Mouse (Mus musculus): ENCODE data around the gene Adcy6. TPM values are rescaled to one million over a fixed set of nuclear protein-coding genes. Genes with fewer than 3 reads are reported as not detected.

The Adcy6 gene
- 10.2 and 11.6 TPM in 2 replicates for polyA plus RNA-seq (2014; fragmentation: Nextera tagmentation; extraction: Ambion mirVana)

DNA sequence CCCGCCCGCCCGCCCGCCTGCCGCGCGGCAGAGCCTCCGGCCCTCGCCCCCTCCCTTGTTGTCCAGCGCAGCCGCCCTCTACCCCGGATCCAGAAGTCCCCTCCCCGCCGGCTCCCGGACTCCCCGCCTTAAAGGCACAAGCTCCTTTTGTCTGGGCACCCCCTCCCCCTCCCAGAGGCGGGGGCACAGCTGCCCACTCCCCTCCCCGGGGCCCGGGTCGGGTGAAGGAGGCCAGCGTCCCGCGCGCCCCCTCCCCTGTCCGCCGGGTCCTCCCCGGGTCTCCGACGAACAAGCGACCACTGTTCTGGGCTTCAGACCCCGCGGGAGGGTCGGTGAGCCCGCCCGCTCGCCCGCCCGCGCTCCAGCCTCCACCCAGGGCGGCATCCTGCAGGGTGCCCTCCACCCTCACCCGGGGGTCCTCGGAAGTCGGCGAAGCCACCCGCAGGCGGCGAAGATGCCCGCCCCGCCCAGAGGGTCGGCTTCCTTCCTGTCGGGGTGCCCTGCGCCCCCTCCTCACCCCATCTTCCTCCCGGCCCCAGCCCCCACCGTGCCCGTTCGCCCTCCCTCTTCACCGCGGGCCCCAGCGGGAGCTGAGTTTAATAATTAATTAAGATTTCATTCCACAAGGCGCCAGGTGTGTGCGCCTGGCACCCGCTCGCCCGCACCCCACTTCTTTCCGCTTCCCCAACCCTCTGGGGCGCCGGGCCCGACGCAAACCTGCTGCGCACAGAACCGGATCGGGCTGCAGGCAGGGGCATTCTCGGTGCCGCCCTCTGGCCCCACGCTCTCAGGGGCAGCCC lies at the start of gene Adcy6:
Adcy6 (minus strand) TSS at position 746 of the 800 bp plus-strand sequence.
- peak; percentile 87 for ATAC-seq (ENCODE audit: low read depth)
- peak within 1 kb of the TSS; percentile 88 for H3K9ac ChIP-seq (replicated peaks; ENCODE audit: low read depth, low read length)
- WGBS, result under 1% methylated on average over 48 of the region's 75 CpGs
- peak within 1 kb of the TSS; percentile 68 for H3K4me3 ChIP-seq (ENCODE audit: low read depth, low read length)
- H3K36me3 ChIP-seq (ENCODE audit: control insufficient read depth, insufficient read depth, low read length), result no peaks in the 10 kb centered on the region
- peak within 1 kb of the TSS; percentile 84 for H3K27ac ChIP-seq (ENCODE audit: low read depth, low read length)
- no peaks in the 10 kb centered on the region for H3K27me3 ChIP-seq (ENCODE audit: control insufficient read depth, insufficient read depth, low read length)
- H3K4me1 ChIP-seq (ENCODE audit: control insufficient read depth, insufficient read depth, low read length), result peaks cover 23% of the 10 kb centered on the region
- peak within 1 kb of the TSS; percentile 83 for H3K4me2 ChIP-seq (ENCODE audit: low read depth, low read length)
- no peaks in the 10 kb centered on the region for H3K9me3 ChIP-seq (ENCODE audit: control insufficient read depth, low read length)

DNA sequence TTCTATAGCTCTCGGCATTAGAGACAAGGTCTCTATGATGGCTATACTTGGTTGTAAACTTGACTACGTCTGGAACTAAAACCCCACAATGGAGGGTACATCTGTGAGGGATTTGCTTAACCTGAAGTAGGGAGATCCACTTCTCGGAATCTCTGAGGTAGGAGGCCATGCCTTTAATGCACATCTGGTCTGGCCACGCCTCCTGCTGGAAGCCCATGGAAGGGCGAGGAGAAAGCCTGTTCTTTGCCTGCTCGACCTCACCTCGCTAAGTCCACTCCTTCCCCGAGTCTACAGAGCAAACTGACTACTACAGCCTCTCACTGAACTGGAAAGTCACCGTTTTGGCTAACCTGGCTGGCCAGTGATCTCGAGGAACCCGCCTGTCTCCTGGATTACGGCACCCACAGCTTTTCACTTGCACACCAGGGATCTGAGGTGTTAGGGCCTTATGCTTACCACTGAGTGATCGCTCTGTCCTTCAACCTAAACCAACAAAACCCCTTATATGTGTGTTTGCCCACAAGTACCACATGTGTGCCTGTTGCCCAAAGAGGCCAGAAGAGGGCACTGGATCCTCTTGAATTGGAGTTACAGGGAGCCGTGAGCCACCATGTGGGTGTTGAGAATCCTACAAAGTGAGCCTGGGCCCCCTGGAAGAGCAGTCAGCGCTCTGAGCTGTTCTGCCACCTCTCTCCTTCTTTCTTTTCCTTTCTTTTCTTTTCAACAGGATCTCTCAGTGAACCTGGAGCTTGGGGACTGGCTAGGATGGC lies 47.3 kb upstream of the Adcy6 start:
- Histone ChIP-seq H3K4me3 (ENCODE audit: low read depth, low read length) (no peak overlapping the region), H3K4me2 (ENCODE audit: low read depth, low read length) (no peak overlapping the region), H3K36me3 (ENCODE audit: control insufficient read depth, insufficient read depth, low read length) (peaks cover 41% of the 10 kb centered on the region), H3K27me3 (ENCODE audit: control insufficient read depth, insufficient read depth, low read length) (no peaks in the 10 kb centered on the region), H3K27ac (ENCODE audit: low read depth, low read length) (no peak overlapping the region), H3K9ac (replicated peaks; ENCODE audit: low read depth, low read length) (no peak overlapping the region), H3K9me3 (ENCODE audit: control insufficient read depth, low read length) (no peaks in the 10 kb centered on the region), H3K4me1 (ENCODE audit: control insufficient read depth, insufficient read depth, low read length) (peaks cover 5% of the 10 kb centered on the region; the same call in 1 of the 2 replicates)
- 87% methylated on average over 15 of the region's 15 CpGs for WGBS
- no peak for ATAC-seq (ENCODE audit: low read depth)

DNA sequence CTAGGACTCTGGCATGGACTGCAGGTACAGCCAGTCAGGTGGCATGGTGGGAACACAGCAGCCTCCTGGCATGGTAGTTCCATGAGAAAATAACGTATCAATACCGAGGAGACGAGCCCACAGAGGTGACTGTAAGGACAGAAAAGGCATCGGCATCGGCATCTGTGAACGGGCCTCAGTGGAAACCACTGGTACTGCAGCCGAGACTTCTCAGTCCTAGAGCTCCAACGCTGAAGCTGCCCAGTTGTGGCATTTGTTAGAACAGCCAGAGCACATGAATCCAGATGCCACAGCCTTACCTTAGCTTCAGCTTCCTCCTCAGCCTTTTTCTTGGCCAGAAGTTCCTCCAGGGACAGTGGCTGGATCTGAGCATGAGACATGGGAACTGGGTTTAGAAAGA lies 42.3 kb upstream of the Adcy6 start:
- Histone ChIP-seq H3K4me3 (ENCODE audit: low read depth, low read length) (no peak overlapping the region), H3K4me2 (ENCODE audit: low read depth, low read length) (no peak overlapping the region), H3K36me3 (ENCODE audit: control insufficient read depth, insufficient read depth, low read length) (peaks cover 75% of the 10 kb centered on the region), H3K4me1 (ENCODE audit: control insufficient read depth, insufficient read depth, low read length) (no peaks in the 10 kb centered on the region), H3K27me3 (ENCODE audit: control insufficient read depth, insufficient read depth, low read length) (no peaks in the 10 kb centered on the region), H3K9ac (replicated peaks; ENCODE audit: low read depth, low read length) (no peak overlapping the region), H3K9me3 (ENCODE audit: control insufficient read depth, low read length) (no peaks in the 10 kb centered on the region), H3K27ac (ENCODE audit: low read depth, low read length) (no peak overlapping the region)
- ATAC-seq (ENCODE audit: low read depth), result no peak
- 94% methylated on average over 8 of the region's 8 CpGs for WGBS

DNA sequence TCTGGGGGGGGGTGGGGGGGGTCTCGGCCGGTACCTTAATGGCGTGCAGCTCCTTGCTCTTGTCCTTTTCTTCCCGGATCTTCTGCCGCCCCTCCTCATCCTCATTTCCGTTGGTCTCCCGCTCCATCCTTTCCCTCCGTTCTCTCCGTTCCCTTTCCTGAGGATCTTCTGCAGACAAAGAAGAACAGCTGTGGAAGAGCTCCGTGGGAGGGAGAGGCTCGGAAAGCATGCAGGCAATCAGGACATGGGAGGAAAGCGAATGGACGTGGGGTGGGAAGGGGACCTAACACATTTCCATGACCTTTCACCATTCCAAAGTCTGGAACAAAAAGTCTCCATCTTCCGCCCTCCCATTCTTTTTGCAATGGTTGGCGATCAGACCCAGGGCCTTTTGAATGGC lies 41.6 kb upstream of the Adcy6 start:
- ATAC-seq (ENCODE audit: low read depth), result no peak
- Histone ChIP-seq H3K27ac (ENCODE audit: low read depth, low read length) (no peak overlapping the region), H3K4me3 (ENCODE audit: low read depth, low read length) (no peak overlapping the region), H3K4me2 (ENCODE audit: low read depth, low read length) (no peak overlapping the region), H3K27me3 (ENCODE audit: control insufficient read depth, insufficient read depth, low read length) (no peaks in the 10 kb centered on the region), H3K36me3 (ENCODE audit: control insufficient read depth, insufficient read depth, low read length) (peaks cover 73% of the 10 kb centered on the region), H3K9ac (replicated peaks; ENCODE audit: low read depth, low read length) (no peak overlapping the region), H3K9me3 (ENCODE audit: control insufficient read depth, low read length) (no peaks in the 10 kb centered on the region), H3K4me1 (ENCODE audit: control insufficient read depth, insufficient read depth, low read length) (no peaks in the 10 kb centered on the region)
- WGBS, result 96% methylated on average over 15 of the region's 15 CpGs

DNA sequence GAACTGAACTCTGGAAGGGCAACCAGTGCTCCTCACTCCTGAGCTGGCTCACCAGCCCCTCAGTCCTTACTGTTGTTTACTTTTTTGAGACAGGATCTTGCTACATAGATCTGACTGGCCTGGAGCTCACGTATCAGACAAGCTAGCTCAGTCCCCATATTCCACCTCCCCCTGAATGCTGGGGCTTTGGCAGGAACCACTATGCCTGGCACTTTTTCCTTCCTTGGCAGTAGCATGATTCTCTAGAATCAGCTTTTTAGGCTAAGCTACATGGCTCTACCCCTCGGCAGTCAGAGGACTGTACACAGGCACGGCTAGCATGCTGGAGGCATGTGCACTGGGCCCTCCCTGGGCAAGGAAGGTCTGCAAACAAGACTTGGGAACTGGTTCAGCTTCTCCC lies 38.2 kb upstream of the Adcy6 start:
- Histone ChIP-seq H3K9ac (replicated peaks; ENCODE audit: low read depth, low read length) (no peak overlapping the region), H3K36me3 (ENCODE audit: control insufficient read depth, insufficient read depth, low read length) (peaks cover 89% of the 10 kb centered on the region), H3K9me3 (ENCODE audit: control insufficient read depth, low read length) (no peaks in the 10 kb centered on the region), H3K27me3 (ENCODE audit: control insufficient read depth, insufficient read depth, low read length) (no peaks in the 10 kb centered on the region), H3K4me2 (ENCODE audit: low read depth, low read length) (no peak overlapping the region), H3K4me3 (ENCODE audit: low read depth, low read length) (no peak overlapping the region), H3K27ac (ENCODE audit: low read depth, low read length) (no peak overlapping the region), H3K4me1 (ENCODE audit: control insufficient read depth, insufficient read depth, low read length) (no peaks in the 10 kb centered on the region)
- WGBS, result 99% methylated on average over 3 of the region's 3 CpGs
- ATAC-seq (ENCODE audit: low read depth), result no peak

DNA sequence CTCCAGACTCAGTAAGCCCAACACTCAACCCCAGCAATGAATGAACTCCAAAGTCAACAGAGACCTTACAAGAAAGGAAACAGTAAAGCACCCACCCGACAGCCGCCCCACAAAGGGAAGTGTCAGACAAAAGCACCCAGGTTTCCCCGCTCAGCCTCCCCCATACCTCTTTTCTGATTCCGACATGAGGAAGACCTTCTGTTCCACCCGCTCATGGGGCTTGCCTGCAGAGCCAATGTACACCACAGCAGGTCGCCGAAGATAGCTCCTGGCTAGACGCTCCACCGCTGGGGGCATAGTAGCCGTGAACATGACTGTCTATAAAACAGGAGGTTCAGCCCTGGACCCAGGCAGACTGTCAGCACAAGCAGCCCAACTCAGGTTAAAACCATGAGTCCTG lies 37.4 kb upstream of the Adcy6 start:
- Histone ChIP-seq H3K9ac (replicated peaks; ENCODE audit: low read depth, low read length) (no peak overlapping the region), H3K4me1 (ENCODE audit: control insufficient read depth, insufficient read depth, low read length) (no peaks in the 10 kb centered on the region), H3K27me3 (ENCODE audit: control insufficient read depth, insufficient read depth, low read length) (no peaks in the 10 kb centered on the region), H3K27ac (ENCODE audit: low read depth, low read length) (no peak overlapping the region), H3K4me2 (ENCODE audit: low read depth, low read length) (no peak overlapping the region), H3K9me3 (ENCODE audit: control insufficient read depth, low read length) (no peaks in the 10 kb centered on the region), H3K36me3 (ENCODE audit: control insufficient read depth, insufficient read depth, low read length) (peaks cover 89% of the 10 kb centered on the region), H3K4me3 (ENCODE audit: low read depth, low read length) (no peak overlapping the region)
- whole genome bisulfite sequencing, result 90% methylated on average over 10 of the region's 10 CpGs
- ATAC-seq (ENCODE audit: low read depth), result no peak

DNA sequence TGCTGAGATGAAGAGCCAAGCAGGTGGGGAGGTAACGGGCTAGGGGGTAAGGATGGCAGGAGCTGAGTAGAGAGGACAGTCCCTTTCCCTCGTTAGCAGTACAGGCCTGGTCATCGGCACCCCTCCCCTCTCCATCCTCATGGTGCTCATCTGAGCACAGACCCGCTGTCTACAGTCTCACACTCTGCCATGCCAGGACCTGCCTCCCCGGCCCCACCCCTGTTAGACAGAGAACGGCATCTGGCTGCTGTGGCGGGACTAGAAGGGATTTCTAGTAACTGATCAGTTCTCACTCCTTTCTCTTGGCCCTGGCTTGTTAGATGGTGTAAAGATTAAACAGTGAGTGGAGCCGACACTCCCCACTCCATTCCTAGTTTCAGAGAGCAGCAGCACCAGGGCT lies 36.9 kb upstream of the Adcy6 start:
- Histone ChIP-seq H3K36me3 (ENCODE audit: control insufficient read depth, insufficient read depth, low read length) (peaks cover 89% of the 10 kb centered on the region), H3K4me1 (ENCODE audit: control insufficient read depth, insufficient read depth, low read length) (no peaks in the 10 kb centered on the region), H3K4me3 (ENCODE audit: low read depth, low read length) (no peak overlapping the region), H3K9ac (replicated peaks; ENCODE audit: low read depth, low read length) (no peak overlapping the region), H3K27ac (ENCODE audit: low read depth, low read length) (no peak overlapping the region), H3K27me3 (ENCODE audit: control insufficient read depth, insufficient read depth, low read length) (no peaks in the 10 kb centered on the region), H3K9me3 (ENCODE audit: control insufficient read depth, low read length) (no peaks in the 10 kb centered on the region), H3K4me2 (ENCODE audit: low read depth, low read length) (no peak overlapping the region)
- 89% methylated on average over 8 of the region's 8 CpGs for WGBS
- no peak for ATAC-seq (ENCODE audit: low read depth)

DNA sequence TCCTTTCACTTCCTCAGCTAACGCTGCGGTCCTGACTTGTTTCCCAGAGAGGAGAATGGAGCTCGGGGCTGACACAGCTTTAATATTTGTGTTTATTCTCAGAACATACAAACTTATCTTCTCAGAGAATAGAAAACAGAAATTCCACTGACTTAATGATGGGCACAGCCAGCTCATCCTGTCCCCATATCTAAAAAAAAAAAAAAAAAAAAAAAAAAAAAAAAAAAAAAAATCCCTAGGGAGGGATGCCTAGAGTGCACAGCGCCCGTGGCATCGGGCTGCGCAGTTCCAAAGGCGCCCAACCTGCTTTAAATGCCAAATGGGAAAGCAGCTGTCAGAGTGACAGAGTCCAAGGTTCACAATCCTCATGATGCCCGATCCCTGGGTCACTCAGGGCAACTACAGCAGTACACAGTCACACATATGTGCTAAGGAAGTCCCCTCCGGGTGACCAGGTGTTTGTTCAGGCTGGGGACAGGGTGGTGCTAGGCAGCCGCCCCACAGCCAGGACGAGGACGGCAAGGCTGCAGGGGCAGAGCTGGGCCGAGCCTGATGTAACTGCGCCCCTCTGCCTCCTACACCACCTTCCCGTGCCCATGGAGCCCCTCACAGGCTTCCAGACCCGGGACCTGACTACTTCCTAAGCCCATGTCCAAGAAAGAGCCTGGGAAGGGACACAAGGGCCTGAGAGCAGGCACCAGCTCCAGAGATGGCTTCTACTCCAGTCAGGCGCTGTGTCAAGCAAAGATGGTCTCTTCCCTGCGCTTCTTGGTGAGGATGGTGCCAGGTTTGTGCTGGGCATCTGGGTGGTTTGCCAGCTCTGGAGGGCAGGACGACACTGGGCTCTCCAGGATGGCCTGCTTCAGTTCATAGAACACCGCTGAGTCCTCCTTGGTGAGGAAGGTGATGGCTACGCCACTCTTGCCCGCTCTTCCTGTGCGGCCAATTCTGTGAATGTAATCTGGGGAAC lies 35.5 kb upstream of the Adcy6 start:
- no peaks in the 10 kb centered on the region for H3K4me1 ChIP-seq (ENCODE audit: control insufficient read depth, insufficient read depth, low read length)
- no peak for ATAC-seq (ENCODE audit: low read depth)
- H3K27ac ChIP-seq (ENCODE audit: low read depth, low read length), result no peak overlapping the region
- H3K4me3 ChIP-seq (ENCODE audit: low read depth, low read length), result no peak overlapping the region
- no peaks in the 10 kb centered on the region for H3K27me3 ChIP-seq (ENCODE audit: control insufficient read depth, insufficient read depth, low read length)
- H3K4me2 ChIP-seq (ENCODE audit: low read depth, low read length), result no peak overlapping the region
- peaks cover 81% of the 10 kb centered on the region for H3K36me3 ChIP-seq (ENCODE audit: control insufficient read depth, insufficient read depth, low read length)
- WGBS, result 87% methylated on average over 24 of the region's 24 CpGs
- no peaks in the 10 kb centered on the region for H3K9me3 ChIP-seq (ENCODE audit: control insufficient read depth, low read length)
- H3K9ac ChIP-seq (replicated peaks; ENCODE audit: low read depth, low read length), result no peak overlapping the region

Data from neural tube, embryonic 14.5 days (tissue).